Mouse (Mus musculus) embryonic facial prominence, embryonic 14.5 days (tissue): ENCODE data around the gene Ankrd27. TPM values are rescaled to one million over a fixed set of nuclear protein-coding genes. Genes with fewer than 3 reads are reported as not detected.

Experiments used
- ATAC-seq: fragments of 200-750 bp; cut with Nextera tagmentation; 2 replicates; pipeline ENCODE4 v1.8.0; 2017; ENCODE audit warnings: low read depth, moderate number of reproducible peaks, moderate TSS enrichment
- DNase-seq: peaks from one replicate; pipeline ENCODE4 v3.0.0-alpha.2; 2015; ENCODE audit warnings: low spot score
- H3K27ac ChIP-seq: fragments of 300-500 bp; sonication (generic); replicated peaks from 2 replicates; pipeline ENCODE4 v1.5.1; 2014; ENCODE audit warnings: low read depth, mild to moderate bottlenecking, low read length, moderate library complexity
- H3K27me3 ChIP-seq: fragments of 300-500 bp; sonication (generic); replicated peaks from 2 replicates; pipeline ENCODE4 v1.6.1; 2014; ENCODE audit warnings: low read length; ENCODE audit not compliant: control insufficient read depth, insufficient read depth
- H3K36me3 ChIP-seq: fragments of 300-500 bp; sonication (generic); 2 replicates; pipeline ENCODE4 v1.6.1; 2014; ENCODE audit warnings: low read length, mixed read lengths; ENCODE audit not compliant: control insufficient read depth, insufficient read depth
- H3K4me1 ChIP-seq: fragments of 300-500 bp; sonication (generic); 2 replicates; pipeline ENCODE4 v1.6.1; 2014; ENCODE audit warnings: antibody characterized with exemption, low read length; ENCODE audit not compliant: control insufficient read depth, insufficient read depth
- H3K4me2 ChIP-seq: fragments of 300-500 bp; sonication (generic); 2 replicates; pipeline ENCODE4 v1.6.1; 2014; ENCODE audit warnings: low read depth, mild to moderate bottlenecking, low read length, moderate library complexity, mixed read lengths
- H3K4me3 ChIP-seq: fragments of 300-500 bp; sonication (generic); 2 replicates; pipeline ENCODE4 v1.5.1; 2014; ENCODE audit warnings: low read depth, mild to moderate bottlenecking, low read length
- H3K9ac ChIP-seq: fragments of 300-500 bp; sonication (generic); 2 replicates; pipeline ENCODE4 v1.6.1; 2014; ENCODE audit warnings: low read depth, mild to moderate bottlenecking, low read length, moderate library complexity, mixed read lengths
- H3K9me3 ChIP-seq: fragments of 300-500 bp; sonication (generic); 2 replicates; pipeline ENCODE4 v1.6.1; 2016; ENCODE audit warnings: low read length; ENCODE audit not compliant: control insufficient read depth
- WGBS: fragments of 180-500 bp; shearing (Covaris S2); extraction: QIAGEN DNeasy Blood & Tissue Kit; methylation state at CpG from one replicate; pipeline ENCODE4 v1.1.7; 2014; 5-methylcytosine and 5-hydroxymethylcytosine counted together
- polyA plus RNA-seq: library from polyadenylated mRNA; unstranded; fragments of >200 nt; fragmentation: Nextera tagmentation; extraction: Ambion mirVana; gene quantifications from 2 replicates; pipeline ENCODE4 v1.2.1, GENCODE M21; 2014

Gene Ankrd27
- polyA plus RNA-seq, 1 experiment from 2014 or later: 42.0 TPM

DNA sequence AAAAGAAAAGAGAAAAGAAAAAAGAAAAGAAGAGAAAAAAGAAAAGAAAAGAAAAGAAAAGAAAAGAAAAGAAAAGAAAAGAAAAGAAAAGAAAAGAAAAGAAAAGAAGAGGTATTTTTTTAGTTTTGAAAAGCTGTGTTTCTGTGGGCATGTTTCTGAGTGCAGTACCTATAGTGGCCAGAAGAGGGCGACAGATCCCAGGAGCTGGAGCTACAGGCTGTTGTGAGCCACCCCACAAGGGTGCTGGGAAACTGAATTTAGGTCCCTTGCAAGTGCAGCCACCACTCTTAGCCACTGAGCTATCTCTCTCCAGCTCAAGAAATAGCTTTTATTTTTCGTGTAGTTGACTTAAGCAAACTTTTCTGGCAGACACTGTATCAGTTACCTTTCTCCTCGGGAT is 73.1 kb downstream of the Ankrd27 start:
- WGBS: 60% methylated on average over 3 of the region's 3 CpGs
- Histone ChIP-seq H3K4me3 (no peak overlapping the region), H3K4me1 (no peaks in the 10 kb centered on the region), H3K9me3 (peaks cover 6% of the 10 kb centered on the region; the same call in 1 of the 2 replicates), H3K27me3 (no peaks in the 10 kb centered on the region), H3K36me3 (no peaks in the 10 kb centered on the region), H3K4me2 (no peak overlapping the region), H3K9ac (no peak overlapping the region), H3K27ac (no peak overlapping the region)
- no peak for ATAC-seq
- no peak for DNase-seq

DNA sequence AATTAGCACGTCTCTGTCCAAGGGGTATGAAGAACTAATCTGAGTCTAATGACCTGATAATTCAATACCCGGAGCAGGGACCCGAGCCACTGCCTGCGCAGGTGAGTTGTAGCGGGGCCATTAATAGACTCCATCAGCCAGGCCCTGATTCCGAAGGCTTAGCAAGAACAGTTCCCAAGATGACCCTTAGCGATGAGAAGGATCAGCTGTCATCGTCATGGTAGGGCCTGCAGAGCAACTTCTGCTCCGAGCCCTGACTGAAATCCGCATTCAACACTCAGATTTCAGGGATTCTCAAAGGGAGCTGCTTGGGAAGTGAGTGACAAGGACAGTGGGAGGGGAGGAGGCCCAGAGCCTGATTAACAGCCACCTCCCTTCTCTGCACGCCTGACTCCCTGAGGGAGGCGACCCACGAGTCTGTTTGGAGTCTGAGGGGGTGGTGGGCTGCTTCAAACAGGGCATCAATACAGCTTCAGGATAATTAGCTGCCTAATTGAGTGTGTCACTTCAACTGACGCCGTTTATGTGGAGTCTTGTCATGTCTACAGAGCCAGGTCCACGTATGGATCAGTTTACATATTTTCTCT is 77.8 kb downstream of the Ankrd27 start:
- no peaks in the 10 kb centered on the region for H3K27me3 ChIP-seq
- H3K4me1 ChIP-seq: no peaks in the 10 kb centered on the region
- H3K36me3 ChIP-seq: no peaks in the 10 kb centered on the region
- 50% methylated on average over 16 of the region's 16 CpGs for WGBS
- H3K9me3 ChIP-seq: peaks cover 6% of the 10 kb centered on the region; the same call in 1 of the 2 replicates
- H3K9ac ChIP-seq: no peak overlapping the region
- peak; percentile 34 for DNase-seq
- no peak overlapping the region for H3K27ac ChIP-seq
- no peak overlapping the region for H3K4me3 ChIP-seq
- no peak overlapping the region for H3K4me2 ChIP-seq
- peak; percentile 33; the same call in 1 of the 2 replicates for ATAC-seq

DNA sequence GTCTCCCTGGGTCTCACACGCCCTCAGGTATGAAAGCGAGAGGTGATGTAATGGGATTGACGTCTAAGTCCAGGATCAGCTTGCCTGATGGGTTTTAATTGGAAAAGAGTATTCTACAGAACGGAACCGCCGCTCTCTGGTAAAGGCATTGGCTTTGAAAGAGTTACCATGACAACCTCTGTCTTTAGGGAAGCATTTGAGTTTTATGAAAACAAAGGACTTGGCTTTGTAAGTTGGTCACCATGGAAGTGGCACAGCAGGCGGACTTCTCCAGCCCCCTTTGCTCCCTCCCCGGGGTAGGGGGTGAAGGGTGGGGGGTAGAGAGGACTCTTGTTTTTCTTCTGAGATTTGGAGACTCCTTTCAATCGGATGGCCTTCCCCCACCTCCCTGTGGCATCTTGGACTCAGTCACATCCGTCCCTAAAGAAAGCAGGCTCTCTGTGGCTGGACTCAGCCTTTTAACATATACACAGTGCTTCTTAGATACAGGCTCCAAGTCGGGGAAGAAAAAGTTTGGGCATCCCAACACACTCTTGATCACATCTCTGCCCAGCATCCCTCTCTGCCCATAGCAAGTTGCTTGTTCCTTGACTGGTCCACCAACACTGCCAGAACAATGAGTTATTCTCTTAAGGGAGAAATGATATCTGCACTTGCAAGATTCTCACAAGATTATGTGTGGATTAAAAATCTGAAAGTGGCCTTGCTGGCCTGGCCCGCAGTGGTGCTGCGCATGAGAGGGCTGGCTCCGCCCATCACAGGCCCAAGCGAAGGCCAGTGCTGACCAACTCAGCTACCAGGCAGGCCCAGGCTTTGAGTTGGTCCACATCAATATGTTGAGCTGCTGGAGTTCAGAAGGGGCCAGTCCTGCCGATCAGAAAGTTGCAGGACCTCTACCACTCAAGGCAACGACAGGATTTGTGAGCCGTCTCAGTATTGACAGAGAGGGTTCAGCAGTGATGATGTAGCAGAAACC is 82.3 kb downstream of the Ankrd27 start:
- Histone ChIP-seq H3K9ac (no peak overlapping the region), H3K9me3 (no peaks in the 10 kb centered on the region), H3K27me3 (no peaks in the 10 kb centered on the region), H3K36me3 (no peaks in the 10 kb centered on the region), H3K27ac (no peak overlapping the region), H3K4me1 (no peaks in the 10 kb centered on the region), H3K4me2 (no peak overlapping the region), H3K4me3 (no peak overlapping the region)
- ATAC-seq (peak; percentile 45; the same call in 1 of the 2 replicates), DNase-seq (peak; percentile 48)
- WGBS: 43% methylated on average over 18 of the region's 18 CpGs

DNA sequence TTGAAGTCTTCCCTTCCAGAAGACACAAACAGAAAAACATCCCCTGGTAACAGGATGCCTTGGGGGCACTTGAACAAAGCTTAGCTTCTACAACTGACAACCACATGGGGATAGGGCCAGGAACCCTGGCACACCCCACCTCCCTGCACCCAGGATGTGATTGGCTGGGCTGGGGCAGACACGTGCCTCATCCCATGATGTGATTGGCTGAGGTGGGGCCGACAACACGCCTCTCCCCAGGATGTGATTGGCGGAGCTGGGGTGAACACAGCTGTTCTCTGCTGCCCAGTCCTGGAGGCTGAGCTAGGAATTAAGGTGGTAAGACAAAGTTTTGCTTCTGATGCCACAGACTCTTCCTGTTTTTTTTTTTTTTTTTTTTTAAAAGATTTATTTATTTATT is 92.9 kb downstream of the Ankrd27 start:
- DNase-seq (no peak), ATAC-seq (no peak)
- Histone ChIP-seq H3K4me1 (no peaks in the 10 kb centered on the region), H3K9me3 (peaks cover 4% of the 10 kb centered on the region; the same call in 1 of the 2 replicates), H3K36me3 (no peaks in the 10 kb centered on the region), H3K4me2 (no peak overlapping the region), H3K27ac (no peak overlapping the region), H3K9ac (no peak overlapping the region), H3K27me3 (no peaks in the 10 kb centered on the region), H3K4me3 (no peak overlapping the region)
- 71% methylated on average over 4 of the region's 4 CpGs for WGBS

DNA sequence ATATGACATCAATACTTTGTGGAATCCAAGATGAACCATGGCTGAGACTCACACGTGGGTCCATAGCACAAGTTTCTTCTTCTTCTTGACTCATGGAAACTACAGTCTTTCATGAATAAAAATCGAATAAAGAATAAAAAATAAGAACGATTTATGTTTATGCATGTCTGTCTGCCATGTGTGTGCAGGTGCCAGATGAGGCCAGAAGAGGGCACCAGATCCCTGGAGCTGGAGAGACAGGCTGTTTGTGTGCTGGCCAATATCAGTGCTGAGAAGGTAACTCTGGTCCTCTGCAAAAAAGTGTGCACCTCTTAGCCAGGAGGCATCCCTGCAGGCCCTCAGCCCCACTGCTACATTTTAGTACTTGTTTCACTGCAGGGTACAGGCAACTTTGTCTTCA is 95.5 kb downstream of the Ankrd27 start:
- DNase-seq (no peak), ATAC-seq (no peak)
- no peaks in the 10 kb centered on the region for H3K27me3 ChIP-seq
- no peak overlapping the region for H3K27ac ChIP-seq
- H3K9ac ChIP-seq: no peak overlapping the region
- H3K36me3 ChIP-seq: no peaks in the 10 kb centered on the region
- WGBS: 83% methylated on average over 3 of the region's 3 CpGs
- H3K4me2 ChIP-seq: no peak overlapping the region
- H3K4me3 ChIP-seq: no peak overlapping the region
- H3K9me3 ChIP-seq: peaks cover 4% of the 10 kb centered on the region; the same call in 1 of the 2 replicates
- no peaks in the 10 kb centered on the region for H3K4me1 ChIP-seq

DNA sequence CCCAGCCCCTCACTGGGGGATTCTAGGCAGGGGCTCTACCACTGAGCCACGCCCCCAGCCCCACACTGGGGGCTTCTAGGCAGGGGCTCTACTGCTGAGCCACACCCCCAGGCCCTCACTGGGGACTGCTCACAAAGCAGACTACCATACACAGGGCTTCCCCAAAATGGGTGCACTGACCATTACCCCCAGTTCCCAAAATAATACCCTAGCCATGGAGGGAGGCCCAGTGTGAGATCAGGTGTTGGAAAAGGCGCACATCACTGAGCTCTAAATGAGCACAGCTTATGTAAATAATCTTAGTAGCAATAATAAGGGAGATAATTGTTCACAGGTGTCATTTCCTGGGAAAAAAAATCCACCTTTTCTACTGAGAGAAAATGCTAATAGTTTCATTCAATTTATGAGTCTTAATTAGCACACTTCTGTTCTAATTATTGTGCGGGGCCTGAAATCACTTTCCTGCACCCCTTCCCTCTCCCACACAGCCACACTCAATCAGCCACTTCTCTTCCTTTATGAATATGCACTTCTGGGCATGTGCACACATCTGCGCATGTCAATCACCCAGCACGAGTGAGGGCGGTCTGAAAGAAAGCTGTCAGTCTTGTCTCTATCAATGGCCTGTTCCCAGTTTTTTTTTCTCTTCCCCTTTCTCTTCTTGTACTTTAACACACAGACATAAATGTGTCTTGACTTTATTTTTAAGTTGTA is 97.5 kb downstream of the Ankrd27 start:
- 74% methylated on average over 6 of the region's 6 CpGs for WGBS
- no peak overlapping the region for H3K4me3 ChIP-seq
- H3K27me3 ChIP-seq: no peaks in the 10 kb centered on the region
- no peak for DNase-seq
- no peak overlapping the region for H3K27ac ChIP-seq
- peaks cover 13% of the 10 kb centered on the region for H3K4me1 ChIP-seq
- H3K9ac ChIP-seq: no peak overlapping the region
- no peak overlapping the region for H3K4me2 ChIP-seq
- no peak for ATAC-seq
- H3K36me3 ChIP-seq: no peaks in the 10 kb centered on the region
- H3K9me3 ChIP-seq: peaks cover 4% of the 10 kb centered on the region; the same call in 1 of the 2 replicates

DNA sequence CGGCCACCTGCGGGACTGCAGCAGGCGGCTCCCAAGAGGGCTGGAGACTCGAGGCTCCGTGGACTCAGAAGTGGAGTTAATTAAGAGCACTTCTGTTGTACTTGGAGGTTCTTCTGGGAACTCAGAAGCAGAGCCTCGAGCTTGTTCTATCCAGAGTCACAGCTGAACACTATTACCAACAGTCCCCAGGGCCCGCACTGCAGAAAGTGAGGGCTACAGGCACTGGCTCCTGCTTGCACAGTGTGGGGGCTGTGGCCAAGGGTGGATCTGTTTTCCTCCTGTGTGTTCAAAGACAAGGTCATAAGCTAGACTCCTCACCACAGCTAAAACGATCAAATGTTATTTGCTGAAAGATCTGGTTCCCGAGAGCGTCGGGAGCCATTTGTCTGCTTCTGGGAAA is 100.2 kb downstream of the Ankrd27 start:
- H3K9me3 ChIP-seq: peaks cover 4% of the 10 kb centered on the region; the same call in 1 of the 2 replicates
- peaks cover 13% of the 10 kb centered on the region for H3K4me1 ChIP-seq
- H3K27me3 ChIP-seq: no peaks in the 10 kb centered on the region
- H3K36me3 ChIP-seq: peaks cover 15% of the 10 kb centered on the region; the same call in 1 of the 2 replicates
- 36% methylated on average over 11 of the region's 11 CpGs for WGBS
- no peak overlapping the region for H3K9ac ChIP-seq
- no peak overlapping the region for H3K4me3 ChIP-seq
- H3K4me2 ChIP-seq: peak overlapping the region; percentile 21; the same call in 1 of the 2 replicates
- peak; percentile 50 for DNase-seq
- peak overlapping the region; percentile 41 for H3K27ac ChIP-seq
- ATAC-seq: peak; percentile 70

DNA sequence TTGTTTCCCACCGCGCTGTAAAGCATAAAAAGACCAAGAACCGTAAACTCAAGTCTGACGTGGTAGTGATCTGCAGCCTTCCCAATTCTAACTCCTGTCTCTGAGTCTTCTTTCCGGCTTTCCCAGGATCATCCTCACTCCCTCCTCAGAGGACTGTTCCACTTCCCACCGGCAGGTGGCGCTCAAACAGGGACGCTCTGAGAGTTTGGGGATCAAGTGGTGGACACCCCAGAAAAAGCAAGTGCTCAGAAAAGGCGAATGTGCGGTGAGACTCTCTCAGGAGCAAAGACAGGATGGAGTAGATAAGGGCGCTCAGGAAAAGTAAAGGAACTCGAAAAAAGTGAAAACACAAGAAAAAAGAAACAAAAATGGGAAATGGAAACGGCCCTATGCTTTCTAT is 100.7 kb downstream of the Ankrd27 start:
- H3K4me3 ChIP-seq: no peak overlapping the region
- peaks cover 13% of the 10 kb centered on the region for H3K4me1 ChIP-seq
- H3K27me3 ChIP-seq: no peaks in the 10 kb centered on the region
- DNase-seq (peak; percentile 38), ATAC-seq (peak; percentile 21; the same call in 1 of the 2 replicates)
- H3K27ac ChIP-seq: peak overlapping the region; percentile 41; the same call in 1 of the 2 replicates
- peaks cover under 1% of the 10 kb centered on the region; the same call in 1 of the 2 replicates for H3K9me3 ChIP-seq
- no peak overlapping the region for H3K9ac ChIP-seq
- peak overlapping the region; percentile 40 for H3K4me2 ChIP-seq
- WGBS: 26% methylated on average over 13 of the region's 13 CpGs
- H3K36me3 ChIP-seq: peaks cover 15% of the 10 kb centered on the region; the same call in 1 of the 2 replicates
